Mouse (Mus musculus): ENCODE measurements around the gene Ccdc88a.

Gene Ccdc88a

DNA sequence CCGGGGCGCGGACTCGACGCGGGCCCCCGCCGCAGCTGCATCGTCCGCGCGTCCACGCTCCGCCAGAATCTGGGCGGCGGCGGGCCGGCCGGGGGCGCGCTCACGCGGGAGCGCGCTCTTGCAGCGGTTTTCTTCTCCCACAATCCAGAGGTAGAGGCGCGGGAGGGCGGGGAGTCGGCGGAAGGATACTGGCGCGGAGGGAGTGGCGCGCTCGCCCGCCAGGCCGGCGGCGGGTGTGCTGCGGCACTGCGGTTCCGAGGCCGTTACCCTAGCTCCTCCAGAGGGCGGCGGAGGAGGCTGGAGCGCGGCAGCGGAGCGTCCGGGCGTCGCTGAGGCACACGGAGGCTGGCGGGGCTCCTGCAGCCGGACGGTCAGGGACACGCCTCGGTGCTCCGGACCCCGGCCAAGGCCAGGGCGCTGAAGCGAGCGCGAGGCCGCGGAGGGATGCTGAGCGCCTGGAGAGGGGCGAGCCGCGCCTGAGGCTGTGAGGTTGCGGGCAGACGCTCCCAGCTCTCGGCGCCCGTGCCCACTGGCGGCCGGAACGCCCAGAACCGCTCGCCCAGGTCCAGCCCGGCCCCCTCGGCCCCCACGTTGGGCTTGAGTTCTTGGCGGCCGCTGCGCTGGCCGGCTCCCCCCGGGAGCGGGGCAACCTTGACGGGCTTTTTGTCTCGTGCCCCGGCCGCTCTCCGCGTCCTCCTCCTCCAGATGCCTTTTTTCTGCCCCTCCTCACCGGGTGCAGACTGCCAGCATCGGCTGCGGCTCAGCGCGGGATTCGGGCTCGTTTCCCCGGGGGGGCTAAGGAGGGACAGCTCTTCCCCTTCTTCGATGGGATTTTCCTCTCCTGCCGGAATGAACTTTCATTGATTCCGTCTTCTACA is at the start of gene Ccdc88a:
Ccdc88a (plus strand) TSS at position 263 of the 878 bp plus-strand sequence.
- CTCF ChIA-PET: interaction anchor here in 2 of 4 experiments (0.5 to 0.9 kb wide), 3 partner anchors 106 to 338 kb away, joined by 3 to 4 read pairs (median 3); no protein-coding TSS in a partner anchor
- POLR2A ChIA-PET: interaction anchor here (0.6 to 2.1 kb wide), 42 partner anchors 9 to 453 kb away, joined by 3 to 10 read pairs (median 3); partner anchors contain the start of genes Cfap36 (in 3 of the 4), Mtif2 (in 2 of the 4), Prorsd1 (in 2 of the 4) and Clhc1 (in 1 of the 4)

DNA sequence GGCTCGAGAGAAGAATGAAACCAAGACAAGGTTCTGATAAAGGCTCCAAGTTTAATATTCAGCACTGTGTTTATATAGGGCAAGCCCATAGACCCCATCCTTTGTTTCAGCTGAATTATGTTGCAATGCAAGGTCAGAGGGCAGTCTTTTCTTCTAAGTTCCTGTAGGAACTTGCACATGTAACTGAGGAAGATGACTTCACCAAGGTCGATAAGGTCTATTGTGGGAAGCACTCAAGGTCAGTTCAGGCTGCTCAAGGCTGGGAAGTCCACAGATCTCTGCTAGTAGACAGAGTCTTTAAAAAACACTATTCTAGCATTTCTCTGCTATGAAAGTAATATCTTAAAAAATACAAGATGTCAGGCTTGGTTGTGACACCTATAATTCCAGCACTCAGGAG is 38.0 kb upstream of the Ccdc88a start:
- ChIA-PET CTCF (no interaction called here), POLR2A (interaction anchor here in 1 of 4 experiments (0.6 kb wide), 1 partner anchor 34 kb away, joined by 3 read pairs; no protein-coding TSS in a partner anchor)

DNA sequence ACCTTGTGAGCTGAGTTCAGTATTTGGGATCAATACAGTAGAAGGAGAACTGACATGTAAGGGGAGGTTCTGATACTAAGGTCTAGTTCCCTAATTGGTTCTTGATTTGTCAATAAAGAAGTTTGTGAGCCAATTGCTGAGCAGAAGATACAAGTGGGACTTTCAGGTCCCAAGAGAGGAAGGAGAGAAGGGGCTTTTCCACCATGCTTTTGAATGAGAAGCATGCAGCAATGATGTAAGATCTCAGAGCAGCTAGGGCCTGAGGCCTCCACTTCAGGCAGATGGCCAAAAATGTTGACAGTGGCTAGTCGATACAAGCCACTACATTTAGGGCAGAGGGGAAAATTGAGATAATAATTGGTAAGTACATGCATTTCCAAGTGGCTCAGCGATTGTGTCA is 32.2 kb upstream of the Ccdc88a start:
- ChIA-PET POLR2A (no interaction called here), CTCF (interaction anchor here in 1 of 4 experiments (0.7 kb wide), 1 partner anchor 45 kb away, joined by 3 read pairs; no protein-coding TSS in a partner anchor)

- POLR2A ChIA-PET: no interaction called here
- CTCF ChIA-PET: no interaction called here
Measured at GRCm38 (mm10) chr11:29344891-29345657, 28.4 kb upstream of the Ccdc88a start.

DNA sequence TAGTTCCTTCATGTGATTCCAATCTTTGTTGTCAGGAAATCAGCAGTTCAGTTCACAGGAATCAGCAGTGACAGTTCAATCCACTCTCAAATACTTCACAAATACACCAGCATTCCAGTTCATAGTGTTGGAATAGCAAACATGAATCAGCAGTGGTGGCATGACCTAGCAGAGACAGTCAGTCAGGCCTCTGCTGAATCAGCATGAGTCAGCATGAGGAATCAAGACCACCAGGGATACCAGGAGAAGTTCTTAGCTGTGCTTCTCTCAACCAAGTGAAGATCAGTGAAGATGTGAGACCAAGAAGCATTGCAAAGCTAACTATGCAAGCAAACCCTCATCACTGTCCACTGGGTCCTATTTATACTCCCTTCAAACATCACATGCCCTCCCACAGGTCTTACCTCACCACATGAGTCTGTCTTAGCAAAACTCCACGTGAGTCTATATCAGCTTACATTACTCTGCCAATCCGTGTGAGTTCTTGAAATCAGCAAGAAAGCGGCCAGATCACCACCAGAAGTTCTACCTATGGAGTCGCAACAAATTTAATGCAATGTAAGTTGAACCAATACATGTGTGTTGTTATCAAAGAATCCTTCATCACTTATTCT is 27.7 kb upstream of the Ccdc88a start:
- ChIA-PET POLR2A (no interaction called here), CTCF (no interaction called here)

DNA sequence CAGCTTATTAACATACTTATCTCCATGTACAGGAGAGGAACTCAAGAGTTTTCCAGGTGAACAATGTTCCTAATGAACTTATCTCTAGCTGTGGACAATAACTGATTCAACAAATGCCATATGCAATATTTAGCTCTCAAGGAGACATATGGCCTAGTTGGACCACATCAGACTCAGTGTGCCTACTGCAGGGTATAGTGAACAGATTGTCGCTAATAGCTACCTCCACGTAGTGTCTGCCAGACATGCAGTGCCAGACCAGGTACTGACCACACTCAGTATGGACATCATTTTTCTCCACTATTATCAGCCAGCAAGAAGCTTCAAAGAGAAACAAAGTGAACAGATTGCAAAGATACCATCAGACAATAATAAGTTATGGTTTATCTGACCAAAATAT is 22.6 kb upstream of the Ccdc88a start:
- POLR2A ChIA-PET: no interaction called here

DNA sequence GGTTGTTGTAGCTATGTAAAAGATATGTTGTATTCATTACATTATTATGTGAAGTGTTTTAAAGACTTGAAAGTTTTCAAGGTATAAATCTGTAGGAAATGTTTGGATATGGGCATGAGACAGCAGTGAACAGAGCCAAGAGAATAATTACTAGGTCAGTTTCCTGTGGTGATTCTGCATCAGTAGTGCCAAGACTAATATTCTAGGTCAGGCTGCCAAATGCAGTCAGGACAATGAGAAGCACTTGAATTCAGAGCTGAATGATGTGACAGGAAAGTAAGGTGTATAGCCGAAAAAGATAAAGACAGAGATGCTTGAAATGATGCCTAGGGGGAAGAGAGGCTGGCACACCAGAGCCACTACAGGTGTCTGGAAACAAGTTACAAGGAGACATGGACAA is 21.2 kb upstream of the Ccdc88a start:
- CTCF ChIA-PET: interaction anchor here in 1 of 4 experiments (0.6 kb wide), 1 partner anchor 14 kb away, joined by 3 read pairs; no protein-coding TSS in a partner anchor
- POLR2A ChIA-PET: no interaction called here

More for the DNA sequence above, 22.6 kb upstream of the Ccdc88a start:
- CTCF ChIA-PET: no interaction called here

- CTCF ChIA-PET: interaction anchor here in 1 of 4 experiments (0.7 kb wide), 1 partner anchor 10 kb away, joined by 4 read pairs; no protein-coding TSS in a partner anchor
- POLR2A ChIA-PET: interaction anchor here in 2 of 4 experiments (0.6 to 0.7 kb wide), 3 partner anchors 11 to 658 kb away, joined by 3 to 8 read pairs (median 3); no protein-coding TSS in a partner anchor
Measured at GRCm38 (mm10) chr11:29368161-29368560, 5.3 kb upstream of the Ccdc88a start.

DNA sequence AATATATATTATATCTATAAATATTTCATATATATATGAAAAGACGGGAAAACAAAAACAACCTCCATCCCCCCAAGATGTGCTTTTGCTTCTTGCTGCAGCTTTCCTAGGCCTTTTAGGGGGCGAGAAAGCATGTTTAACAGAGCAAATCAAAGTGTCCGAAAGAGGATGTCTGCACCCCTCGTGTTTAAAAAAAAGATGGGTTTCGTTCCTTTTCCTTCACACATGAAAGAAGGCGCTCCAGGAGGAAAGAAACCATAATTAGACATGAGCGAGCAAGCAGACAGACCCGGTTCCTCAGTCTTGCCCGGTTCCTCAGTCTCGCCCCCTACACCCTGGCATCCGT is 435 bp upstream of the Ccdc88a start:
- POLR2A ChIA-PET: interaction anchor here (0.6 to 2.1 kb wide), 38 partner anchors 9 to 453 kb away, joined by 3 to 10 read pairs (median 3); partner anchors contain the start of genes Cfap36 (in 3 of the 4), Mtif2 (in 2 of the 4), Prorsd1 (in 2 of the 4) and Clhc1 (in 1 of the 4)
- CTCF ChIA-PET: interaction anchor here in 2 of 4 experiments (0.5 to 0.9 kb wide), 2 partner anchors 105 to 150 kb away, joined by 3 read pairs; no protein-coding TSS in a partner anchor

DNA sequence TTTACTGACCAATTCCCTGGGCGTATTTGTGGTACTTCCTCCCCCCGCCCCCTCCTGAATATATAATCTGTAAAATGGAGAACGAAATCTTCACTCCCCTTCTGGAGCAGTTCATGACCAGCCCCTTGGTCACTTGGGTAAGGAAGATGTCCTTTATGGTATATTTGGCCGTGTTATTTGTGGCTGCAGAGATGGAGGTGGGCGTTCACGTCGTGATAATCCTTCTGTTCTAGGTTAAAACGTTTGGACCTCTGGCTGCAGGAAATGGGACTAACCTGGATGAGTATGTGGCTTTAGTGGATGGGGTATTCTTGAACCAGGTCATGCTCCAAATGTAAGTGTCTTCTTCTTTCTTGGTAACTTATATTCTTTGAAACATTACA is 807 bp downstream of the Ccdc88a start:
- ChIA-PET POLR2A (interaction anchor here (0.8 to 2.1 kb wide), 12 partner anchors 10 to 201 kb away, joined by 3 to 8 read pairs (median 3); partner anchors contain the start of genes Cfap36 (in 1 of the 4) and Ppp4r3b (in 1 of the 4)), CTCF (no interaction called here)

DNA sequence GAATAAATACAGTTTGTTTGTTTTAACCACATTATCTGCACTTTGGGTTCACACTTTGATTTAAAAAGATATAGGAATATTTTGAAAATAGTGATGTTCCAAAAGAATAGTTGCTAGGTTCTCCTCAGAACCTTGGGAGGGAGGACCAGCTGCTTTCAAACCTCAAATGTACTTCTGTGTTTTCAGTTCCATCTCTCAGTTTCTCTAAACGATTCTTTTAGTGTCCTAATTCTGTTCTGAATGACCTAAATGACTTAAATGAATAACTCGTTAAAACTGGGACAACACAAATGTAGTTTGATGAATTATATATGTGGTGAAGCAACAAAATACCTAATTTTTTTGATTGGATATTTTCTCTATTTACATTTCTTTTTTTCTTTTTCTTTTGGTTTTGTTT is 3.2 kb downstream of the Ccdc88a start:
- POLR2A ChIA-PET: interaction anchor here in 1 of 4 experiments (1.0 kb wide), 1 partner anchor 168 kb away, joined by 3 read pairs; no protein-coding TSS in a partner anchor
- CTCF ChIA-PET: no interaction called here

GRCm38 (mm10) chr11:29378751-29379150 is 5.3 kb downstream of the Ccdc88a start:
- ChIA-PET CTCF (interaction anchor here in 1 of 4 experiments (0.5 kb wide), 1 partner anchor 11 kb away, joined by 4 read pairs; no protein-coding TSS in a partner anchor), POLR2A (no interaction called here)

DNA sequence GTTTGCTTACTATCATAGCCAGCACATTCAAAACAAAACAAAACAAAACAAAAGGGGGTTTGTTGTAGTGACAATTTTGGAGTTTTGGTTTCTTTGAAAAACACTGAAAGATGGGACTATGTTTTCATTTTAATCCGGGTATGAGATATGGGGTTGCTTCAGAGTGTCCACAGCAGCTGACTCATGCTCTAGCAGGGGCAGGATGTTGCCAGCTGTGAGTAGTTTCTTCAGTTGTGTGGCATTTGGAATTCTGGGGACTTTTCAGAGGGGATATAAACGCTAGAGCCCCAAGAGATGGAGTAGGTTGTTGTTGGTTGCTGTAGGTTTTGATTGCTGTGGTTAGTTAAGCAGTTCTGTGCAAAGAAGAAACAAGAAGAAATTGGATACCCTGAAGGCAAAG is 10.0 kb downstream of the Ccdc88a start:
- POLR2A ChIA-PET: interaction anchor here in 1 of 4 experiments (1.5 kb wide), 1 partner anchor 10 kb away, joined by 3 read pairs; the partner anchor contains the start of gene Ccdc88a

GRCm38 (mm10) chr11:29384001-29384400 is 10.5 kb downstream of the Ccdc88a start:
- CTCF ChIA-PET: interaction anchor here in 1 of 4 experiments (0.6 kb wide), 1 partner anchor 1203 kb away, joined by 3 read pairs; no protein-coding TSS in a partner anchor
- POLR2A ChIA-PET: interaction anchor here in 2 of 4 experiments (1.4 to 1.5 kb wide), 2 partner anchors 11 kb away, joined by 3 to 4 read pairs; partner anchors contain the start of gene Ccdc88a (in 2 of the 2)

More for the DNA sequence above, 10.0 kb downstream of the Ccdc88a start:
- CTCF ChIA-PET: no interaction called here

DNA sequence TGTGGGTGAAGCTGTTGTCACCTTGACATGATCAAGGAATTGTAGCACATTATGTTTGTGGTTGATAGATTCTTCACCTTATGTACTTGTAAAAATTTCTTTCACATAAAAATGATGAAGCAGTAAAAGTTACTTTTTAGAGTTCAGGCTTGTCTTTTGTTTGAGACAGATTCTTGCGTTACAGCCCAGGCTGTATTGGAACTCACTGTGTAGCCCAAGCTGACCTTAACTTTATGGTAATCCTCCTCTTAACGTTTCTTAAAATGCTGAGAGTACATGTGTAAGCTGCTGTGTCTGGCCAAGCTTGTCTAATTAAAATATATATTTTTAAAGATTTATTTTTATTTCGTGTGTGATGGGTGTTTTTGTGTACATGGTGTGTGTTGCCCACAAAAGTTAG is 11.2 kb downstream of the Ccdc88a start:
- ChIA-PET CTCF (interaction anchor here in 1 of 4 experiments (0.6 kb wide), 1 partner anchor 1204 kb away, joined by 3 read pairs; no protein-coding TSS in a partner anchor), POLR2A (interaction anchor here in 1 of 4 experiments (1.4 kb wide), 1 partner anchor 11 kb away, joined by 4 read pairs; the partner anchor contains the start of gene Ccdc88a)

- ChIA-PET CTCF (no interaction called here), POLR2A (interaction anchor here in 1 of 4 experiments (1.7 kb wide), 1 partner anchor 17 kb away, joined by 4 read pairs; the partner anchor contains the start of gene Ccdc88a)
Measured at GRCm38 (mm10) chr11:29389913-29390312, 16.5 kb downstream of the Ccdc88a start.

- CTCF ChIA-PET: no interaction called here
Measured at GRCm38 (mm10) chr11:29395135-29395746, 21.8 kb downstream of the Ccdc88a start.

GRCm38 (mm10) chr11:29400374-29400773 is 26.9 kb downstream of the Ccdc88a start:
- CTCF ChIA-PET: no interaction called here
- POLR2A ChIA-PET: interaction anchor here in 1 of 4 experiments (1.6 kb wide), 1 partner anchor 43 kb away, joined by 3 read pairs; no protein-coding TSS in a partner anchor

More at GRCm38 (mm10) chr11:29395135-29395746, 21.8 kb downstream of the Ccdc88a start:
- POLR2A ChIA-PET: no interaction called here

All from embryonic stem cell, embryonic (primary cell).